Mouse (Mus musculus) thymus, adult 2 months (tissue): ENCODE measurements around the gene 9330161L09Rik.

Experiments
- CTCF ChIP-seq: fragments of 200-500 bp; IDR thresholded peaks from 2 replicates; pipeline ENCODE4 v1.5.1; 2012; ENCODE audit warnings: mild to moderate bottlenecking, control low read depth, low read length, moderate library complexity, borderline replicate concordance; ENCODE audit not compliant: control insufficient read depth, poor library complexity, insufficient read depth; ENCODE audit errors: extremely low read depth
- POLR2A ChIP-seq: fragments of 200-500 bp; IDR thresholded peaks from 2 replicates; pipeline ENCODE4 v1.6.1; 2012; ENCODE audit warnings: mild to moderate bottlenecking, low read length, control low read depth, moderate library complexity; ENCODE audit not compliant: control insufficient read depth, poor library complexity, insufficient read depth; ENCODE audit errors: extremely low read depth

DNA sequence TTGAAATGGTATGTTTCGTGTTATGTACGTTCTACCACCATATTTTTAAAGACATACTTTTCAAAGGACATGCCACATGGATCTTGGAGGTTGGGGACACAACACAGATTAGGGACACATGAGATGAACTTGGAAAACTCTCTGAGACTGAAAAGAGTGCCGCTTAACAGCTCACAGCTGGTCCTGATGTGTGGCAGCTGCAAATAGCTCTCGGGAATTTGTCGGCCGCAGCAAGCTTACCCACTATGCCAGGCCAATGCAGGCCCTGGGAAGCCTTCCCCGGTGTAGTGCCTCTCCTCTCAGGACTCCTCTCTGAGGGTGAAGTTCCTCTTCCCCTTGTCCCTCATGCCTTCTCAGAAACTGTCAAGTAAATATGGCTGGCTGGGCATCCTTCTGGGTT is 10.9 kb downstream of the 9330161L09Rik start:
- TF ChIP-seq CTCF (no peak), POLR2A (no peak)
